Mouse (Mus musculus) cerebellum, adult 2 months (tissue): ENCODE results near the gene Bicdl2.

Experiments used
- CTCF ChIP-seq: fragments of 200-500 bp; IDR thresholded peaks from 2 replicates; pipeline ENCODE4 v1.5.1; 2011; ENCODE audit warnings: low read depth, mild to moderate bottlenecking, control low read depth, low read length, moderate library complexity, borderline replicate concordance; ENCODE audit not compliant: insufficient read depth
- POLR2A ChIP-seq: fragments of 200-500 bp; IDR thresholded peaks from 2 replicates; pipeline ENCODE4 v1.6.1; 2011; ENCODE audit warnings: low read length, control low read depth, borderline replicate concordance; ENCODE audit not compliant: insufficient read depth

- TF ChIP-seq POLR2A (no peak), CTCF (peak; percentile 86)
Measured at GRCm38 (mm10) chr17:23630195-23631020, 29.9 kb upstream of the Bicdl2 start.
